Mouse (Mus musculus): ENCODE results near the gene Dnajc12.

GRCm38 (mm10) chr10:63341351-63341750 is 40.9 kb upstream of the Dnajc12 start:
- no peak for TF ChIP-seq POLR2A (IDR thresholded peaks at IDR 0.05; ENCODE audit: insufficient read length, low read depth)
- no peak for TF ChIP-seq TCF12 (IDR thresholded peaks at IDR 0.05; ENCODE audit: insufficient read depth, poor library complexity, severe bottlenecking)
- TF ChIP-seq POLR2AphosphoS2 (IDR thresholded peaks at IDR 0.05; ENCODE audit: insufficient read length, low read depth): no peak
- no peak for TF ChIP-seq USF1 (IDR thresholded peaks at IDR 0.05; ENCODE audit: low read depth)
- TF ChIP-seq REST (IDR thresholded peaks at IDR 0.05; ENCODE audit: insufficient read depth, insufficient read length): no peak
- no peak for TF ChIP-seq E2F4 (IDR thresholded peaks at IDR 0.05; ENCODE audit: insufficient read depth)
- TF ChIP-seq MYOG (IDR thresholded peaks at IDR 0.05; ENCODE audit: control insufficient read depth in 1 of 3, insufficient read depth in 1 of 3, insufficient read length in 2 of 3, low read depth in 2 of 3): no peak
- TF ChIP-seq SRF (IDR thresholded peaks at IDR 0.05; ENCODE audit: control insufficient read depth, insufficient read length, low read depth): no peak
- no peak for TF ChIP-seq TCF3 (IDR thresholded peaks at IDR 0.05; ENCODE audit: insufficient read length, low read depth)
- TF ChIP-seq MAX (IDR thresholded peaks at IDR 0.05; ENCODE audit: low read depth): no peak
- TF ChIP-seq MYOD1 (IDR thresholded peaks at IDR 0.05; ENCODE audit: control insufficient read depth in 1 of 3, insufficient read length in 2 of 3, low read depth in 2 of 3): no peak
